Mouse (Mus musculus): ENCODE measurements around the gene Kmt2c. TPM values are rescaled to one million over a fixed set of nuclear protein-coding genes. Genes with fewer than 3 reads are reported as not detected.
A peak's percentile ranks its signal among the peaks of the same experiment; 100 is the strongest.

Kmt2c gene
- 14.7 and 15.4 TPM in 2 replicates for polyA plus RNA-seq (2012; ENCODE audit: insufficient read depth, insufficient read length, missing spikeins)

GRCm38 (mm10) chr5:25498346-25498820, at the start of gene Kmt2c:
Kmt2c (minus strand) TSS chr5:25498783.
- Histone ChIP-seq H3K4me1 (ENCODE audit: control insufficient read depth, insufficient read depth, insufficient read length, low read length) (peaks cover 2% of the 10 kb centered on the region), H3K27ac (replicated peaks; ENCODE audit: low read depth, low read length) (peak within 1 kb of the TSS; percentile 88), H3K4me3 (ENCODE audit: insufficient read depth, low read depth, low read length) (peak within 1 kb of the TSS; percentile 98)

DNA sequence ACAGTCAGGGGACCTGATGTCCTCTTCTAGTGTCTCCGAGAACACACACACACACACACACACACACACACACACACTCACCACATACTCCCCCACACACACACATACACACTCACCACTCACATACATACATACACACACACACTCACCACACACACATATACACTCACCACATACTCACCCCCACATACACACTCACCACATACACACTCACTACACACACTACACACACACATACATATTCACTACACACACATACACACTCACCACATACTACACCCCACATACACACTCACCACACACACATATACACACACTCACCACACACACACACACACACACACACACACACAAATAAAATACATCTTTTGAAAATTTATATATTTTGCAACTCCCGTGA, 48.3 kb upstream of the Kmt2c start:
- H3K27ac ChIP-seq (replicated peaks; ENCODE audit: low read depth, low read length) = no peak overlapping the region
- no peaks in the 10 kb centered on the region for H3K4me1 ChIP-seq (ENCODE audit: control insufficient read depth, insufficient read depth, insufficient read length, low read length)
- H3K4me3 ChIP-seq (ENCODE audit: insufficient read depth, low read depth, low read length) = no peak overlapping the region

GRCm38 (mm10) chr5:25544566-25544965, 46.0 kb upstream of the Kmt2c start:
- Histone ChIP-seq H3K27ac (replicated peaks; ENCODE audit: low read depth, low read length) (no peak overlapping the region), H3K4me1 (ENCODE audit: control insufficient read depth, insufficient read depth, insufficient read length, low read length) (no peaks in the 10 kb centered on the region), H3K4me3 (ENCODE audit: insufficient read depth, low read depth, low read length) (no peak overlapping the region)

- no peak overlapping the region for H3K4me3 ChIP-seq (ENCODE audit: insufficient read depth, low read depth, low read length)
- H3K27ac ChIP-seq (replicated peaks; ENCODE audit: low read depth, low read length) = no peak overlapping the region
- H3K4me1 ChIP-seq (ENCODE audit: control insufficient read depth, insufficient read depth, insufficient read length, low read length) = no peaks in the 10 kb centered on the region
Measured at GRCm38 (mm10) chr5:25544061-25544460, 45.5 kb upstream of the Kmt2c start.

GRCm38 (mm10) chr5:25541661-25542060, 43.1 kb upstream of the Kmt2c start:
- Histone ChIP-seq H3K4me1 (ENCODE audit: control insufficient read depth, insufficient read depth, insufficient read length, low read length) (no peaks in the 10 kb centered on the region), H3K27ac (replicated peaks; ENCODE audit: low read depth, low read length) (no peak overlapping the region), H3K4me3 (ENCODE audit: insufficient read depth, low read depth, low read length) (no peak overlapping the region)

DNA sequence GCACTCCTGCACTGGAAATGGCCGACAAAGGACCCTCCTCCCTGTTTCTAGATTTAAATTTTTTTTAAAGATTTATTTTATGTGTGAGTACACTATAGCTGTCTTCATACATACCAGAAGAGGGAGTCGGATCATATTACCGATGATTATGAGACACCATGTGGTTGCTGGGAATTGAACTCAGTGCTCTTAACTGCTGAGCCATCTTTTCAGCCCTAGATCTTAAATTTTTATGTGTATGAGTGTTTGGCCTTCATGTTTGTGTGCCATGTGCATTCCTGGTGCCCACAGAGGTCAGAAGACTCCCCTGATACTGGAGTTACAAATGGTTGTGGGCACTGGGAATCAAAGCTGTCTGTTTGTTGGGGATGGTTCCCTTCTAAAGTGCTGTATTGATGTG, 42.3 kb upstream of the Kmt2c start:
- Histone ChIP-seq H3K4me3 (ENCODE audit: insufficient read depth, low read depth, low read length) (no peak overlapping the region), H3K27ac (replicated peaks; ENCODE audit: low read depth, low read length) (no peak overlapping the region), H3K4me1 (ENCODE audit: control insufficient read depth, insufficient read depth, insufficient read length, low read length) (no peaks in the 10 kb centered on the region)

DNA sequence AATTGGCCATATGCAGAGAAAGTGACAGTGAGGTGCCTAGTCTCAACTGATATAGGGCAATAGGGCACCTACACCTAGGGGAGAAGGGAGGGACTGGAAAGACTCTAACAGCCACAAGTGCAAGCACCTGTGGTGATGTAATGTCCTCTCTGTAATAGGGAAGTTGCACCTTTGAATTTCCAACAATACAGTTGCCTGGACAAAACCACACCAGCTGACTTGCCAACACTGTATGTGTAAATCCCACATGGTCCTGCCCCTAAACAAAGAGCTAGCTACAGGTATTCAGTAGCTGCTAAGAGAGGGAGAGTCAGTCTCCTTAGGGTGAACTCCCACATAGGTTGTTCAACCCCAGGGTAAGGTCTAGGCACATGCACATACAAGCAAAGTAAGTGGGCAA, 41.8 kb upstream of the Kmt2c start:
- Histone ChIP-seq H3K27ac (replicated peaks; ENCODE audit: low read depth, low read length) (no peak overlapping the region), H3K4me1 (ENCODE audit: control insufficient read depth, insufficient read depth, insufficient read length, low read length) (no peaks in the 10 kb centered on the region), H3K4me3 (ENCODE audit: insufficient read depth, low read depth, low read length) (no peak overlapping the region)

DNA sequence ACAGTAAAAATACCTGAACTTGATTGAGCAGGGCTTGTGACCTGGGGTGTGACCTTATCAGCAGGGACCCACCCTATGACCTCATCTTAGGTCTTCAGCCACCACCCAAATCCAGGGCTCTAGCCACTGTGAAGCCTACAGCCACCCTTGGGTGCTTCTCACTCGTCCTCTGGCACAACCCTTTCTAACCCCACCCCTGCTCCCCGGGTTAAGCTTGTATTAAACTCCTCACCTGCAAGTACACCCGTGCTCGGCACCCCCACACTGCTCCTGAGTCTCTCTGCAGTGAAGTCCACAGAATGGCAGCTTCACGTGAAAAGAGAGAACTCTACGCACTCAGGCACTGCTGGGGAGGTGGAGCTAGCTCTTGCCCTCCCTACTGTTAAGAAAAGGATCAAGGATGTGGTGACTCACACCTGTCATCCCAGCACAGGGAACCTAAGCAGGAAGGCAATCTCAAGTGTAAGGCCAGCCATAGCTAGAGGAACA, 38.4 kb upstream of the Kmt2c start:
- H3K4me3 ChIP-seq (ENCODE audit: insufficient read depth, low read depth, low read length) = no peak overlapping the region
- no peak overlapping the region for H3K27ac ChIP-seq (replicated peaks; ENCODE audit: low read depth, low read length)
- 0 out of 2 replicates have a peak, but pooled peaks cover 3% of the 10 kb centered on the region for H3K4me1 ChIP-seq (ENCODE audit: control insufficient read depth, insufficient read depth, insufficient read length, low read length)

DNA sequence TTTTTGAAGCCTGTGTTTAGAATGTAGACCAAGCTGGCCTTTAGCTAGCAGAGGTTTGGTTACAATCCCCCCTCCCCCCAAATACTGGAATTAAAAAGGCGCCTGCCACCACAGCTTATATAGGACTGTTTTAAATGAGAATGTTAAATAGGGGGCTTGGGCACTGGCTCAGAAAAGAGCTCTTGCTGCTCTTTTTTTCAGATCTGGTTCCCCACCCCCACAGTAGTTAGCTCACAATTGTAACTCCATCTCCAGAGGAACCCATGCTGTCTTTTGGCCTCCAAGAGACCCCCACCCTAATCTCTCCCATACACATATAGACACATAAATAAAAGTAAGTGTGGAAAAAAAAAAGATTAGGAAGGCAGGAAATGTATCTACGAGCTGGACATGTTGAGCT, 37.9 kb upstream of the Kmt2c start:
- H3K4me1 ChIP-seq (ENCODE audit: control insufficient read depth, insufficient read depth, insufficient read length, low read length) = 0 out of 2 replicates have a peak, but pooled peaks cover 3% of the 10 kb centered on the region
- H3K4me3 ChIP-seq (ENCODE audit: insufficient read depth, low read depth, low read length) = no peak overlapping the region
- no peak overlapping the region for H3K27ac ChIP-seq (replicated peaks; ENCODE audit: low read depth, low read length)

DNA sequence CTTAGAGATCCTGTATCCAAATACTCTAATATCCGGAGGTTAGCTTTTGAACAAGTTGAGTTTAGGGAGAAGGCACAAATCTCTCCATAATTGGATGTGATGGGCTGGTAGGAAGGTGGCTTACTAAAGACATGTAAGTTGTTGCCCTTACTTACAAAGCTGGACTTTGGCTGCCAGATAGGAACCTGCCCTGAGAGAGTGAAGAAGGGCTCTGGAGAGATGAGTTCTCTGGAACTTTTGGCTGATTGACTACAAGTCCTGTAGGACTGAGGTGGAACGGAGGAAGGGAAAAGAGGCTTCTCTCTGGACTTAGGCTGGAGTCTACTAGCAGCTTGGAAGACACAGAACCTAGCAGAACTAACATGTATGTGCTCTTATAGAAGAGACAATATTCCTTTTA, 37.0 kb upstream of the Kmt2c start:
- Histone ChIP-seq H3K4me1 (ENCODE audit: control insufficient read depth, insufficient read depth, insufficient read length, low read length) (0 out of 2 replicates have a peak, but pooled peaks cover 3% of the 10 kb centered on the region), H3K4me3 (ENCODE audit: insufficient read depth, low read depth, low read length) (no peak overlapping the region), H3K27ac (replicated peaks; ENCODE audit: low read depth, low read length) (no peak overlapping the region)

- Histone ChIP-seq H3K4me1 (ENCODE audit: control insufficient read depth, insufficient read depth, insufficient read length, low read length) (peaks cover 7% of the 10 kb centered on the region; the same call in 1 of the 2 replicates), H3K4me3 (ENCODE audit: insufficient read depth, low read depth, low read length) (no peak overlapping the region), H3K27ac (replicated peaks; ENCODE audit: low read depth, low read length) (no peak overlapping the region)
Measured at GRCm38 (mm10) chr5:25533298-25533697, 34.7 kb upstream of the Kmt2c start.

DNA sequence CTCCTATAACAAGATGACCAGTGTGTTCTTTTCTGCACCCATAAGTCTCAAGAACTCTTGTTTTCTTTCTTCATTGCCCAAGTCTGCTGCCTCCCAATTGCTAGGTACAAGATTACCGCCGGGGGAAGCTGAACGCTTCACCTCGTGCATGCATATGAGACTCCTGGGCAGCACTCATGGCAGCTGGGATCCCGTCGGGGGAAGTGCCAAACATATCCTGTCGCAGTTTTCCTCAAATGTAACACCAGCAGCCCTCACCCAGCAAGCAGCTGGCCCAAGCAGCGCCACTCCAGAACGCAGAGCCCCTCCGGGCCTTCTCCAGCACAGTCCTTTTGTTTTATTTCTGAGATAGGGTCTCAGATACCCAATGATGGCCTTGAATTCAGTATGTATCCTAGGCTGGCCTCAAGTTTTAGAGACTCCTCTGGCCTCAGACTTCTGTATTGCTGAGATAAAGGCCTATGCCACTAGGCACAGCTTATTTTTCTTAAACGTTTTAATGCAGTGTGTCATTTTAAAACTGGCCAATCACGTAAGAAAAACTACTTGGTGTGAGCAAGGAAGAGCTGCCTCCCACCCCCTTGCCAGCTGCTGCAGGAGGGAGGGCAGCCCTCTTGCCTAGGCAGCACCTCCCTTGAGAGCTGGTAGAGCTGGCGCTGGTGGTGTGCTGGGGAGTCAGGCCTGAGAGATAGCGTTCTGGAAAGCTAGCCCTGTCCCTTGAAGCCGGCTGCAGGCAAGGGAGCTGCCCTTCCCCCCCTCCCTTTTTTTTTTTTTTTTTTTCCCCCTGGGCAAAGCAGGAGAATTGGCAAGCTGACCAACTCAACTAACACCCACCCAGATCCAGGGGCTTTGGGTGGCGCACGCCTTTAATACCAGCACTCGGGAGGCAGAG, 33.9 kb upstream of the Kmt2c start:
- no peak overlapping the region for H3K4me3 ChIP-seq (ENCODE audit: insufficient read depth, low read depth, low read length)
- H3K27ac ChIP-seq (replicated peaks; ENCODE audit: low read depth, low read length) = no peak overlapping the region
- peaks cover 9% of the 10 kb centered on the region for H3K4me1 ChIP-seq (ENCODE audit: control insufficient read depth, insufficient read depth, insufficient read length, low read length)

DNA sequence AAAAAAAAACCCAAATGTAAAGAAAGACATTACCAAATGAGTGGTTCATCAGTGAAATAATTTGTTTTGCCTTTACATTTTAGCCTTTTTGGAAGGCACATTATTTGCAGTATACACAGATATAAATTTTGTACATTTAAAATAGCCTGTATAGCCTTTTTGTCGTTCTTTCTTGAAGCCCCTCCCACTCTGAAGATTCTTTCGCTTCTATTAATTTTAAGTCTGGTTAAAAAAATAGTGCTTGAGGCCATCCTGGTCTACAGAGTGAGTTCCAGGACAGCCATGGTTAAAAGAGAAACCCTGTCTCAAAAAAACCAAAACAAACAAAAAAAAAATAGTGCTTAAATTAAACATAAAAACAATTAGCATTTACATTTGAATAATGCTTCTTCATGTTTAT, 32.0 kb upstream of the Kmt2c start:
- Histone ChIP-seq H3K4me3 (ENCODE audit: insufficient read depth, low read depth, low read length) (peak overlapping the region; percentile 88; the same call in 1 of the 2 replicates), H3K4me1 (ENCODE audit: control insufficient read depth, insufficient read depth, insufficient read length, low read length) (peaks cover 25% of the 10 kb centered on the region), H3K27ac (replicated peaks; ENCODE audit: low read depth, low read length) (no peak overlapping the region)

DNA sequence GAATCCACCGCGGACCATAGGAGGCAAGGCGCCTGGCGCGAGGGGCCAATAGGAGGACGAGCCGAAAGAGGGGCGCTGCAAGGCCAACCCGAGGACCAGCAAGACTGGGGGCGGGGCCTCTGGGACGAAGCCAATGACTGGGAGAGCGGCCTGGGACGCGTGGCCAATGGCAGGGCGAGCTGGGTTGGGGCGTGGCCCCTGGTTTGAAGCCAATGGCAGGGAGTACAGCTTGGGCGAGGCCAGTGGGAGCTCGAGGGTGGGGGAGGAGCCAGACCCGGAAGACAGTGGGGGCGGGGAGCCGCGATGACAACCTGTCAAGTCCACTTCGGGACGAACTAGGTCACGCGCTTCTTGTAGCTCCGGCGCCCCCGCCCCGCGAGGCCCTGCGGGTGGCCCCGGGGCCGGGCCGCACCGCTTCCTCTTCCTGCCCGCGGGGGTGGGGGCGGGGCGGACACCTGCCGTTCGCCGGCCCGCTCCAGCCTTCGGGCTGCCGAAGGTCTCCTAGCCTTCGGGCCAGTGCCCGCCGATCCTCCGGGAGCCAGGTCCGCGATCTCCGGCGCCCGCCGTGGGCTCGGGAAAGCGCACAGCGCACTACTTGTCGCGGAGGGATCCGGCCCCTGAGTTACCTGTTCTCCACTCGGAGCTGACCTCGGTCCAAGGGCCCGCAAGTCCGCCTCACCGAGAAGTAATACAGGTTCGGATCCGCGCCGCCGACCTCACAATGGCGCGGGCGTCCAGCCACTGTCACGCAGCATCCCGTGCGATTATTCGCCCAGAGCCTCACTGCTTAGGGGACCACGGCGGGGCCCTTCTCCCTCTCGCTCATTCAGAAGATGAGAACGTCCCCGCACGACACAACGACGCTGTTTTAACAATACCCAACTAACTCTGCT, 31.2 kb upstream of the Kmt2c start:
- peak overlapping the region; percentile 91 for H3K27ac ChIP-seq (replicated peaks; ENCODE audit: low read depth, low read length)
- H3K4me3 ChIP-seq (ENCODE audit: insufficient read depth, low read depth, low read length) = peak overlapping the region; percentile 88
- H3K4me1 ChIP-seq (ENCODE audit: control insufficient read depth, insufficient read depth, insufficient read length, low read length) = peaks cover 27% of the 10 kb centered on the region
